Mouse (Mus musculus) mesoderm, embryonic 11.5 days (tissue): Measurements from ENCODE around the gene Ddx55.

ENCODE experiments used
- DNase-seq: peaks from one replicate; pipeline ENCODE4 v3.0.0-alpha.2; 2012; ENCODE audit warnings: low read depth, low spot score

Ddx55 gene

DNA sequence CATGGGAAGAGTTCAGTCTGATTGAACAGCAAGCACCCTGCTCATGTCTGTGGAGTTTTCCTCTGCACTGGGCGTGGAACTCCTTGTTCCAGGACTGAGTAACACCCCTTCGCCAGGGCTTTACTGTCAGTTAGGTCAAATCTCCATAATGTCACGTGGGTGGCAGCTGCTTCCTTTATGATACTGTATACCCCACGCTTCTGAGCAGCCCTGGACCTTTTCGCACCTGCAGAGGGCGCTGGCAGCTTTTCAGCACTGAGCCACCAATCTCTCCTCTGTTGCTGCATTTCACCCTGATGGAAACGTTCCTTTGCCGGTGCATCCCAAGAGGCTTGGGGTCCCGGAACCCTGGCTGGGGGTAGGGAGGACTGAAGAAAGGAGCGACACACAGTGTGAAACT lies 58.3 kb downstream of the Ddx55 start:
- DNase-seq: no peak

DNA sequence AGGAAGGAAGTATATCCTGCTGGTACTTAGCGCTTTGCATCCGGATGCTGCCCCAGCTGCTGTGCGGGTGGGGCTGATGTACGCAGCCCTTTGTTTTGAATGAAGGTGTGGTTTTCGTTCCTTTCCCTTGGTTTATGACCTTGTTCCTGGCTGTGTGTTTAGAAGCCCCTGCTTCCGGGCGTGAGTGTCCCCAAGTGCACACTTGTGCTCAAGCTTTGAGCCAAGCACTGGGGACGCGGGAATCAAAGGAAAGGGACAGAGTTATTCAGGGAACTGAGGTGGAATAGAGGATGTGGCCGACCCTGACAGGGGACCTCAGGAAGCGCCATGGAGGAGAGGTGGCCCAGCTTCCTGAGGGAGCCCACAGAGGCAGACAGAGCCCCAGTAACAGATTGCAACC lies 62.0 kb downstream of the Ddx55 start:
- no peak for DNase-seq

DNA sequence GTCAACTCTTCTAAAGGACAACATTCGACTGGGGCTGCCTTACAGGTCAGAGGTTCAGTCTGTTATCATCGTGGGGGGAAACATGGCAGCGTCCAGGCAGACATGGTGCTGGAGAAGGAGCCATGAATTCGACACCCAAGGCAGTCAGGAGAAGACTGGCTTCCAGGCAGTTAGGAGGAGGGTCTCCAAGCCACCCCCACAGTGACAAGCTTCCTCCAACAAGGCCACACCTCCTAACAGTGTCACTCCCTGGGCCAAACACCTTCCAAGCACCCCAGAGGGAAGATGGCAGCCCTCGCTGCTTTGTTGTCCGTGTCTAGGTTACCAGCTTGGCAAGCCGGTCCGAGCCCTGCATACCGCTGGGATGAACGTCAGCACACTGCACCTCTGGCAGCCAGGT lies 66.0 kb downstream of the Ddx55 start:
- DNase-seq: no peak
